Mouse (Mus musculus) C2C12 (cell line): ENCODE results near the gene Sebox.

Experiments
- CEBPB ChIP-seq: IDR thresholded peaks from one replicate; pipeline ENCODE4 v1.6.1; 2011; ENCODE audit warnings: low read depth, mild to moderate bottlenecking, control low read depth, moderate library complexity
- CTCF ChIP-seq: IDR thresholded peaks from one replicate; pipeline ENCODE4 v1.5.1; 2011; ENCODE audit not compliant: control insufficient read depth, insufficient read depth, insufficient read length
- MAX ChIP-seq: IDR thresholded peaks from one replicate; pipeline ENCODE4 v1.6.1; 2011; ENCODE audit warnings: mild to moderate bottlenecking, control low read depth
- MYOD1 ChIP-seq: IDR thresholded peaks from one replicate; pipeline ENCODE4 v1.6.1; 2011; ENCODE audit warnings: low read depth; ENCODE audit not compliant: control insufficient read depth, insufficient read length
- MYOG ChIP-seq: IDR thresholded peaks from one replicate; pipeline ENCODE4 v1.6.1; 2011; ENCODE audit not compliant: control insufficient read depth, insufficient read length; ENCODE audit errors: extremely low read depth
- USF1 ChIP-seq: IDR thresholded peaks from one replicate; pipeline ENCODE4 v1.6.1; 2011; ENCODE audit warnings: low read depth, mild to moderate bottlenecking, control low read depth, moderate library complexity

DNA sequence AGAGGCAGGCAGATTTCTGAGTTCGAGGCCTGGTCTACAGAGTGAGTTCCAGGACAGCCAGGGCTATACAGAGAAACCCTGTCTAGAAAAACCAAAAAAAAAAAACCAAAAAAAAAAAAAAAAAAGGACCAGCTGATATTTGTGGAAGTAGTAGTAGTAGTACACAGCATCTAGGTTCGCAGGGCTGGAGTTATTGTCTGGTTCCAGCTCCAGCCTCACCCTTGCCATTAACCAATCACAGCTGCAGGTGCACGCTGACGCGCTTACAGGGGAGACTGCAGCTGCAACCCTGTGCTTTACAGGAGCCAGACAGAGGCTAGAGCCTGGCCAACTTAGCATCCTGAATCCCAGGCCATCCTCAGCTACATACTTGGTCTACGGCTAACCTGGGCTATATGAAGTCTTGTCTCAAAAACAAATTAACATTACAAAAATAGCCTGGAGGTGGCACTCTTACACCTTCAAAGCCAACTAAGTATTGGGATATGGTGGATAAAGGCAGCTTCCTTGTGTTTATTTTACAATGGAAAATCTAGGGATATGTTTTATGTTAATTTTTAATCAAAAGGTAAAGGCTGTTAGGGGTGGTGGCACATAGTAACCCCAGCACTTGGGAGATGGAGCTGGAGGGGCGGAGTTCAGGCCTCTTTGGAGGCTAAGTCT, 41.3 kb downstream of the Sebox start:
- no peak for TF ChIP-seq CTCF
- TF ChIP-seq MYOG, result no peak
- no peak for TF ChIP-seq MAX
- TF ChIP-seq MYOD1, result no peak
- TF ChIP-seq CEBPB, result no peak
- no peak for TF ChIP-seq USF1
